Mouse (Mus musculus): Measurements from ENCODE around the gene Cyp46a1. TPM values are rescaled to one million over a fixed set of nuclear protein-coding genes. Genes with fewer than 3 reads are reported as not detected.

Cyp46a1 gene
- total and polyA plus RNA-seq, 2 experiments from 2014 or later: 30.4 to 49.6 TPM

GRCm38 (mm10) chr12:108355986-108356385, 21.8 kb downstream of the Cyp46a1 start:
- peak; percentile 20; the same call in 1 of the 2 replicates for TF ChIP-seq CTCF (IDR thresholded peaks at IDR 0.05; ENCODE audit: low read depth)
- Histone ChIP-seq H3K4me3 (ENCODE audit: low read depth, low read length) (no peak overlapping the region), H3K4me1 (ENCODE audit: insufficient read depth) (no peaks in the 10 kb centered on the region; the same call in 1 of the 2 replicates), H3K27ac (ENCODE audit: low read depth, low read length) (no peak overlapping the region), H3K9me3 (ENCODE audit: low read length) (no peaks in the 10 kb centered on the region), H3K4me2 (ENCODE audit: low read depth) (no peak overlapping the region), H3K27me3 (ENCODE audit: insufficient read depth, low read length) (no peaks in the 10 kb centered on the region), H3K9ac (no peak overlapping the region), H3K36me3 (ENCODE audit: insufficient read depth) (no peaks in the 10 kb centered on the region; the same call in 1 of the 2 replicates)
- ATAC-seq (no peak), DNase-seq (no peak)

- no peaks in the 10 kb centered on the region for H3K4me1 ChIP-seq (ENCODE audit: insufficient read depth)
- H3K36me3 ChIP-seq (ENCODE audit: insufficient read depth): no peaks in the 10 kb centered on the region
- DNase-seq: peak; percentile 91
- no peak overlapping the region for H3K4me3 ChIP-seq (ENCODE audit: low read depth, low read length)
- H3K9ac ChIP-seq: no peak overlapping the region
- WGBS: 4% methylated on average over 5 of the region's 5 CpGs
- H3K27ac ChIP-seq (ENCODE audit: low read depth, low read length): no peak overlapping the region
- no peaks in the 10 kb centered on the region for H3K9me3 ChIP-seq (ENCODE audit: low read length)
- H3K27me3 ChIP-seq (ENCODE audit: insufficient read depth, low read length): no peaks in the 10 kb centered on the region
- TF ChIP-seq CTCF (IDR thresholded peaks at IDR 0.05; ENCODE audit: low read depth): peak; percentile 96
- peak; percentile 93 for ATAC-seq
- H3K4me2 ChIP-seq (ENCODE audit: low read depth): no peak overlapping the region
These were observed 29.6 kb downstream of the Cyp46a1 start for GRCm38 (mm10) chr12:108363796-108364195.

DNA sequence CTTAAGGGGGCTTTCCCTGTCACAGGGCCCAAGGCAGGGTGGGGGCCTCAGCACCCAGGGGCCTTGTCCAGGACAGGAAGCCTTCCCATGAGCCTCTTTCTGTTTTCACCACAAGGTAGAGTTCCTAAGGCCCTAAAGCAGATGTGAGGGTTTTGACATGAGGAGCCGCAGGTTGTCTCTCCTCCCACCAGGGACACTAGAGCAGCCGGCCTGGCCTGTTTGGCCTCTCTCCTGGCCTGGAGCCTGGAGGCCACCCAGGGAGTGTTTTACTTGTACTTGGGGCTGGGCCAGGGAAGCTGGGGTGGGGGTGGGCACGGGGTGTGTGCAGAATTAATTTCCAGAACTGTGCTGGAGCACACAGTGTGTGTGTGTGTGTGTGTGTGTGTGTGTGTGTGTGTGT, 31.2 kb downstream of the Cyp46a1 start:
- H3K9me3 ChIP-seq (ENCODE audit: low read length): no peaks in the 10 kb centered on the region
- H3K27ac ChIP-seq (ENCODE audit: low read depth, low read length): no peak overlapping the region
- no peaks in the 10 kb centered on the region for H3K27me3 ChIP-seq (ENCODE audit: insufficient read depth, low read length)
- no peak overlapping the region for H3K4me3 ChIP-seq (ENCODE audit: low read depth, low read length)
- no peaks in the 10 kb centered on the region for H3K4me1 ChIP-seq (ENCODE audit: insufficient read depth)
- DNase-seq (peak; percentile 69), ATAC-seq (peak; percentile 24; the same call in 1 of the 2 replicates)
- H3K9ac ChIP-seq: no peak overlapping the region
- no peaks in the 10 kb centered on the region for H3K36me3 ChIP-seq (ENCODE audit: insufficient read depth)
- no peak overlapping the region for H3K4me2 ChIP-seq (ENCODE audit: low read depth)
- WGBS: 13% methylated on average over 3 of the region's 3 CpGs
- TF ChIP-seq CTCF (IDR thresholded peaks at IDR 0.05; ENCODE audit: low read depth): peak; percentile 41

DNA sequence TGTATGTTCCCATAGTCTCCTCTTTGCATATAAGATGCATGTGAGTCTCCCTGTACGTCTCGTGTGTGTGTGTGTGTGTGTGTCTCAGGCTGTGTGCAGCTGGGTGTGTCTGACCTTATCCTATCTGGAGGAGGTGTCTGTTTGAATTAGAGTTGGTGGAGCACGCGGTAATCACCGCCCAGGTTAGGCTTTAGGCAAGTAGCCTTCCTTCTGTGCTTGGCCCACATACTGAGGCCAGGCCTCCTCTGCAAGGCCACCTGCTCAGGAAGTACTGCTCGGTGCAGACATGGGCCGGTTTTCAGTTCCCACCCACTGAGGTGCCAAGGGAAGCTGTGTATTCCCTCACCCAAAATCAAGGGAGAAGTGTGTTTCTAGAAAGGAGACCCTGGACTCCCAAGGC, 31.7 kb downstream of the Cyp46a1 start:
- no peak for TF ChIP-seq CTCF (IDR thresholded peaks at IDR 0.05; ENCODE audit: low read depth)
- no peaks in the 10 kb centered on the region for H3K36me3 ChIP-seq (ENCODE audit: insufficient read depth)

DNA sequence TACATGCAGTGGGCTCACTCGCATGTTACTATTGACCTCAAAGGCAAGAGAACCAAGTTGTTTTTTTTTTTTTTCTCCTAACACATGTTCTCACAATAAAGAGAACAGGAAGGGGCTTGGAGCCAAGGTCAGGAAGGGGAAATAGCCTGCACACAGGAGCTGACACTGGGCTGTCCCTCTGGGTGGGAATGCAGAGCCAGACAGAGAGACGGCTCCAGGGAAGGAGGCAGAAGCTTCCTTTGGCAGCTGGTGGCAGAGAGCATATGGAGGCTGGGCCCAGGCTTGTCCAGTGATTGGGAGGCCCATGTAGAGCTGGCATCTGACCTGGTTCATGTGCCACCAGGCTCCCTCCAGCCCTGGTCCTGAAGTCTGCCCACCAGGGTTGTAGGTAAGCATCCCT, 33.7 kb downstream of the Cyp46a1 start:
- no peaks in the 10 kb centered on the region for H3K27me3 ChIP-seq (ENCODE audit: insufficient read depth, low read length)
- no peaks in the 10 kb centered on the region for H3K36me3 ChIP-seq (ENCODE audit: insufficient read depth)
- TF ChIP-seq CTCF (IDR thresholded peaks at IDR 0.05; ENCODE audit: low read depth): no peak
- no peak overlapping the region for H3K4me2 ChIP-seq (ENCODE audit: low read depth)
- DNase-seq (no peak), ATAC-seq (no peak)
- H3K9ac ChIP-seq: no peak overlapping the region
- no peaks in the 10 kb centered on the region for H3K9me3 ChIP-seq (ENCODE audit: low read length)
- H3K4me3 ChIP-seq (ENCODE audit: low read depth, low read length): no peak overlapping the region
- no peak overlapping the region for H3K27ac ChIP-seq (ENCODE audit: low read depth, low read length)
- 74% methylated on average over 2 of the region's 2 CpGs for WGBS
- no peaks in the 10 kb centered on the region for H3K4me1 ChIP-seq (ENCODE audit: insufficient read depth)

More for the DNA sequence above, 31.7 kb downstream of the Cyp46a1 start:
- no peak overlapping the region for H3K4me2 ChIP-seq (ENCODE audit: low read depth)
- ATAC-seq (no peak), DNase-seq (no peak)
- H3K9me3 ChIP-seq (ENCODE audit: low read length): no peaks in the 10 kb centered on the region
- no peak overlapping the region for H3K9ac ChIP-seq
- no peaks in the 10 kb centered on the region for H3K27me3 ChIP-seq (ENCODE audit: insufficient read depth, low read length)
- WGBS: 77% methylated on average over 7 of the region's 7 CpGs
- no peaks in the 10 kb centered on the region for H3K4me1 ChIP-seq (ENCODE audit: insufficient read depth)
- no peak overlapping the region for H3K4me3 ChIP-seq (ENCODE audit: low read depth, low read length)
- H3K27ac ChIP-seq (ENCODE audit: low read depth, low read length): no peak overlapping the region

GRCm38 (mm10) chr12:108368921-108369320, 34.7 kb downstream of the Cyp46a1 start:
- no peak overlapping the region for H3K27ac ChIP-seq (ENCODE audit: low read depth, low read length)
- no peak overlapping the region for H3K4me2 ChIP-seq (ENCODE audit: low read depth)
- WGBS: 56% methylated on average over 5 of the region's 5 CpGs
- no peak overlapping the region for H3K4me3 ChIP-seq (ENCODE audit: low read depth, low read length)
- DNase-seq (no peak), ATAC-seq (no peak)
- H3K36me3 ChIP-seq (ENCODE audit: insufficient read depth): no peaks in the 10 kb centered on the region
- H3K27me3 ChIP-seq (ENCODE audit: insufficient read depth, low read length): no peaks in the 10 kb centered on the region
- TF ChIP-seq CTCF (IDR thresholded peaks at IDR 0.05; ENCODE audit: low read depth): no peak
- H3K9me3 ChIP-seq (ENCODE audit: low read length): no peaks in the 10 kb centered on the region
- H3K4me1 ChIP-seq (ENCODE audit: insufficient read depth): no peaks in the 10 kb centered on the region
- H3K9ac ChIP-seq: no peak overlapping the region

DNA sequence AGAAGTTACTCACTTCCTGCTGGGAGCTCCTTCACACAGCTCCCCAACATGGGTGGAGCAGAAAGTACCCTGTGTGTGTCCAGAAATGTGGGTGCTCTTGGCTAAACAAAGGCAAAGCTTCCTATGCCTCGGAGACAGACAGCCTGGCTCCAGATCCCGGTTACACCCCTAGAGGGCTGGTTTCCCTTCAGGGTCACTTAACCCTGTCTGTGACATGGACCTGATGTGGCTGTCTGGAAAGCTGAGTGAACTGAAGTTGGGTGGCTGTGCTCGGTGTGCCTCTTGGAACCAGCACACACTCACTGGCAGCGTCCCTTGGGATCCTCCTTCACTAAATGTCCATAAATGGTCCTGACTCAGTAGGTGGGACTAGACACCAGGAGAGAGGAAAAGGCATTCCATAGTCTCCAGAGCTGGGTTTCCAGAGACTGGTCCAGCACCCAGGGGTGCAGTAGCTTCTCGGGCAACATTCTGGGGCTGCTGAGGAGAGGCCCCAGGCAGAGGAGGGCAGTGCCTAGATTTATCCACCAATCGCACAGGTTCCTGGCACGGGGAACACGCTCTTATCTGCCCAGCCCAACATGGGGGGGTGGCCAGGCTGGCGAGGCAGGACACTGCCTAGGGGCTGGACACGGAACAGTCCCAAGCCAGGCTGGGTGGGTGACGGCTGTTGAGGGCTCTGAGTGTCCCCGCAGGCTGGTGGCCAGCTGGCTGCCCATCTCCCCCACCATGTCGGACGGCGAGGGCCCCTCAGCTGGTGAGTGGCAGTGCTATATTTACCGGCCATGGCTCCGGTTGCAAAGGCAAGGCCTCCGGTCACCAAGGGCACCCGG, 36.6 kb downstream of the Cyp46a1 start, which contains the start of gene Eml1:
Gene Eml1 (plus strand): TSS at position 362 of the 833 bp plus-strand sequence.
- Histone ChIP-seq H3K27ac (ENCODE audit: low read depth, low read length) (no peak within 1 kb of the TSS), H3K4me1 (ENCODE audit: insufficient read depth) (no peaks in the 10 kb centered on the region), H3K9ac (no peak within 1 kb of the TSS), H3K4me3 (ENCODE audit: low read depth, low read length) (no peak within 1 kb of the TSS), H3K36me3 (ENCODE audit: insufficient read depth) (no peaks in the 10 kb centered on the region), H3K4me2 (ENCODE audit: low read depth) (no peak within 1 kb of the TSS), H3K9me3 (ENCODE audit: low read length) (no peaks in the 10 kb centered on the region), H3K27me3 (ENCODE audit: insufficient read depth, low read length) (no peaks in the 10 kb centered on the region)
- no peak for DNase-seq
- 75% methylated on average over 19 of the region's 19 CpGs for WGBS
- no peak for TF ChIP-seq CTCF (IDR thresholded peaks at IDR 0.05; ENCODE audit: low read depth)
- no peak for ATAC-seq
